27 mouse cellular contexts compared by ENCODE assay signal in the genomic region with DNA sequence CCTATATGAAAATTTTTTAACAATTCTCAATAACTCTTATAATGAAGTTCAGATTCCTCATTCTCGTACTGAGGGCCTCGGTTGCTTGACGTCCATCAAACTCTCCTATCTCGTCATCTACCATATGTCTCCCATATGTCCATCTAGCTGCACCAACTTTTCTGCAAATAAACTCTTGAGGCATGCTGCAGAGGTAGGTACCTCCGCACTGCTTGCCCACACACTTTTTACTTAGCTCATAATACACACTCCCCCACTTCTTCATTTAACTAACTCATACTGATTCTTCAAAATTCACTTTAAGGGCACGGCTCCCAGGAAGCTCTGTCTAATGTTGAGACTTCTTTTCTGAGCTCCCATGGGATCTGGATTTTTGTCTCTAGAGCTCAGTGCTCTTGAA.
"Had no signal": no experiment of that assay in that cellular context is flagged by ENCODE, and none has a peak within 500 bp of the region (broad histone marks: within the 10 kb centered on the region; RNA-seq: fewer than 3 reads in every experiment).

No protein-coding gene starts in this region.

- H3K9ac ChIP-seq: heart, embryonic 13.5 days; heart, embryonic 15.5 days; hindbrain, embryonic 13.5 days; hindbrain, embryonic 15.5 days; kidney, embryonic 15.5 days; limb, embryonic 13.5 days; limb, embryonic 15.5 days; liver, embryonic 12.5 days; liver, embryonic 14.5 days had no signal

- ATAC-seq: hindbrain, postnatal 0 days; intestine, embryonic 16.5 days; liver, embryonic 12.5 days had no signal

- H3K27ac ChIP-seq: heart, embryonic 10.5 days; heart, embryonic 13.5 days; heart, embryonic 15.5 days; hindbrain, embryonic 13.5 days; hindbrain, embryonic 15.5 days; hindbrain, postnatal 0 days; kidney, embryonic 15.5 days; kidney, postnatal 0 days; left cerebral cortex, adult 2 months; limb, embryonic 13.5 days; limb, embryonic 15.5 days; liver, embryonic 12.5 days; liver, embryonic 14.5 days had no signal

- H3K4me3 ChIP-seq: heart, embryonic 10.5 days; heart, embryonic 13.5 days; heart, embryonic 15.5 days; hindbrain, embryonic 13.5 days; hindbrain, embryonic 15.5 days; kidney, embryonic 15.5 days; left cerebral cortex, adult 2 months; limb, embryonic 13.5 days; limb, embryonic 15.5 days; liver, embryonic 12.5 days had no signal

- H3K4me1 ChIP-seq: heart, embryonic 10.5 days; heart, embryonic 15.5 days; hindbrain, embryonic 13.5 days; hindbrain, embryonic 15.5 days; kidney, embryonic 15.5 days; limb, embryonic 15.5 days; liver, embryonic 12.5 days had no signal

- H3K36me3 ChIP-seq: heart, embryonic 10.5 days; heart, embryonic 13.5 days; heart, embryonic 15.5 days; hindbrain, embryonic 13.5 days; hindbrain, embryonic 15.5 days; kidney, embryonic 15.5 days; limb, embryonic 13.5 days; limb, embryonic 15.5 days; liver, embryonic 12.5 days had no signal

- H3K4me2 ChIP-seq: heart, embryonic 13.5 days; heart, embryonic 15.5 days; hindbrain, embryonic 13.5 days; hindbrain, embryonic 15.5 days; kidney, embryonic 15.5 days; limb, embryonic 13.5 days; limb, embryonic 15.5 days; liver, embryonic 12.5 days had no signal

- DNase-seq: gastrocnemius, postnatal 14 days; gastrocnemius, postnatal 36 days; heart, adult 18-20 months; heart, postnatal 14 days; heart, postnatal 36 days; kidney, adult 11 months; kidney, adult 2 months; kidney, adult 9 months; kidney, postnatal 14 days; kidney, postnatal 36 days; layer of hippocampus, adult 9-11 months; layer of hippocampus, postnatal 36 days; left cerebral cortex, postnatal 4 days had no signal

- H3K9me3 ChIP-seq: heart, embryonic 10.5 days; heart, embryonic 13.5 days; heart, embryonic 15.5 days; hindbrain, embryonic 13.5 days; hindbrain, embryonic 15.5 days; kidney, embryonic 15.5 days; limb, embryonic 13.5 days; limb, embryonic 15.5 days; liver, embryonic 12.5 days had no signal

- H3K27me3 ChIP-seq: heart, embryonic 13.5 days; heart, embryonic 15.5 days; hindbrain, embryonic 13.5 days; hindbrain, embryonic 15.5 days; kidney, embryonic 15.5 days; liver, embryonic 12.5 days had no signal
